Mouse (Mus musculus) neural tube, embryonic 14.5 days (tissue): Measurements from ENCODE around the gene Mtfr2. TPM values are rescaled to one million over a fixed set of nuclear protein-coding genes. Genes with fewer than 3 reads are reported as not detected.
A peak's percentile ranks its signal among the peaks of the same experiment; 100 is the strongest.

ENCODE experiments used
- ATAC-seq: fragments of 200-750 bp; cut with Nextera tagmentation; 2 replicates; pipeline ENCODE4 v1.8.0; 2017; ENCODE audit warnings: low read depth, mild to moderate bottlenecking, moderate TSS enrichment, moderate library complexity
- H3K27ac ChIP-seq: fragments of 300-500 bp; sonication (generic); 2 replicates; pipeline ENCODE4 v1.5.1; 2014; ENCODE audit warnings: low read depth, mild to moderate bottlenecking, control low read depth, low read length, moderate library complexity, mixed read lengths
- H3K27me3 ChIP-seq: fragments of 300-500 bp; sonication (generic); 2 replicates; pipeline ENCODE4 v1.6.1; 2014; ENCODE audit warnings: low read length; ENCODE audit not compliant: control insufficient read depth, insufficient read depth
- H3K36me3 ChIP-seq: fragments of 300-500 bp; sonication (generic); 2 replicates; pipeline ENCODE4 v1.6.1; 2014; ENCODE audit warnings: low read length, mixed read lengths; ENCODE audit not compliant: control insufficient read depth, insufficient read depth
- H3K4me1 ChIP-seq: fragments of 300-500 bp; sonication (generic); 2 replicates; pipeline ENCODE4 v1.6.1; 2014; ENCODE audit warnings: low read length; ENCODE audit not compliant: control insufficient read depth, insufficient read depth
- H3K4me2 ChIP-seq: fragments of 300-500 bp; sonication (generic); 2 replicates; pipeline ENCODE4 v1.6.1; 2014; ENCODE audit warnings: mild to moderate bottlenecking, low read depth, low read length, control low read depth
- H3K4me3 ChIP-seq: fragments of 300-500 bp; sonication (generic); 2 replicates; pipeline ENCODE4 v1.5.1; 2014; ENCODE audit warnings: low read depth, low read length, control low read depth, mixed read lengths
- H3K9ac ChIP-seq: fragments of 300-500 bp; sonication (generic); replicated peaks from 2 replicates; pipeline ENCODE4 v1.6.1; 2014; ENCODE audit warnings: low read depth, mild to moderate bottlenecking, control low read depth, low read length, mixed read lengths
- H3K9me3 ChIP-seq: fragments of 300-500 bp; sonication (generic); 2 replicates; pipeline ENCODE4 v1.6.1; 2016; ENCODE audit warnings: low read length; ENCODE audit not compliant: control insufficient read depth
- WGBS: fragments of 180-500 bp; shearing (Covaris S2); extraction: QIAGEN DNeasy Blood & Tissue Kit; methylation state at CpG from one replicate; pipeline ENCODE4 v1.1.7; 2014; 5-methylcytosine and 5-hydroxymethylcytosine counted together
- polyA plus RNA-seq: library from polyadenylated mRNA; unstranded; fragments of >200 nt; fragmentation: Nextera tagmentation; extraction: Ambion mirVana; gene quantifications from 2 replicates; pipeline ENCODE4 v1.2.1, GENCODE M21; 2014

Mtfr2 gene
- polyA plus RNA-seq, 1 experiment from 2014 or later, result 0.40 TPM

- Histone ChIP-seq H3K9ac (no peak overlapping the region), H3K4me1 (no peaks in the 10 kb centered on the region), H3K4me3 (no peak overlapping the region), H3K27me3 (no peaks in the 10 kb centered on the region), H3K9me3 (0 out of 2 replicates have a peak, but pooled peaks cover 3% of the 10 kb centered on the region), H3K36me3 (no peaks in the 10 kb centered on the region), H3K4me2 (no peak overlapping the region), H3K27ac (no peak overlapping the region)
- WGBS, result 84% methylated on average over 4 of the region's 4 CpGs
- peak; percentile 33; the same call in 1 of the 2 replicates for ATAC-seq
These were observed 15.0 kb downstream of the Mtfr2 start for GRCm38 (mm10) chr10:20362450-20363118.

- no peaks in the 10 kb centered on the region for H3K27me3 ChIP-seq
These were observed 24.5 kb downstream of the Mtfr2 start for GRCm38 (mm10) chr10:20372046-20372445.

GRCm38 (mm10) chr10:20377621-20378020 lies 30.1 kb downstream of the Mtfr2 start:
- Histone ChIP-seq H3K27ac (no peak overlapping the region), H3K4me1 (no peaks in the 10 kb centered on the region), H3K36me3 (no peaks in the 10 kb centered on the region), H3K9ac (no peak overlapping the region), H3K9me3 (no peaks in the 10 kb centered on the region), H3K27me3 (no peaks in the 10 kb centered on the region), H3K4me3 (no peak overlapping the region), H3K4me2 (no peak overlapping the region)
- no peak for ATAC-seq
- 93% methylated on average over 9 of the region's 9 CpGs for WGBS

More at GRCm38 (mm10) chr10:20372046-20372445, 24.5 kb downstream of the Mtfr2 start:
- Histone ChIP-seq H3K9ac (no peak overlapping the region), H3K27ac (no peak overlapping the region), H3K4me1 (no peaks in the 10 kb centered on the region), H3K4me3 (no peak overlapping the region), H3K36me3 (no peaks in the 10 kb centered on the region), H3K9me3 (0 out of 2 replicates have a peak, but pooled peaks cover 3% of the 10 kb centered on the region), H3K4me2 (no peak overlapping the region)
- ATAC-seq, result no peak
- 94% methylated on average over 5 of the region's 5 CpGs for WGBS

DNA sequence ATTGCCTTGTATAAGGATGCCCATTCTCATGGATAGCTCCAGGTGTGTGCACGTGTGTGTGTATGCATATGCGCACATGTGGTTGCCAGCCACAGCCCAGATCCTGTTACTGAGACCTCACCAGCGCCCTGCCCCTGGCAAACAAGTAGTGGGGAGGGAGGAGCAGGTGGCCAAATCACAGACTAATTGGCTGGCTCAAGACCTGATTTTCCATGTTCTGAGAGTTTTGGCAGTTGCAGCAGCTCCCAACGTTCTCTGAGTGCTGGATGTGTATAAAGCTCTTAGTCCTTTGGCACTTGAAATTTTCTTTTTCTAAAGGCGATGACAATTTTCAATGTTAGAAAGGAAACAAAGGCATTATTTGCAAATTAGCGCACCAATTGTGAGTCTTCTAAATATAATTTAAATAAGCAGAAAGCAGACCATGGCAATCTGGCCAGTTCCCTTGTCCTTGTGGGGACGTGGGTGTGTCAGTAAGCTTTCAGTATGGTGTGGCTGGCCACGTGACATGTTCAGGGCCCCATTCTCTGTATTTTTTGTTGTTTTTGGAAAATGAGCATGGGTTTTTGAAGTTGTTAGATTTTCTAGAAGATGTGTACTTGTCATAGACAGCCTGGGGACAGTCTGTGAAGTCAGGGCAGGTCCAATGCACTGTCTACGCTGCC lies 31.6 kb downstream of the Mtfr2 start:
- H3K36me3 ChIP-seq, result no peaks in the 10 kb centered on the region
- 88% methylated on average over 9 of the region's 9 CpGs for WGBS

GRCm38 (mm10) chr10:20380798-20381197 lies 33.2 kb downstream of the Mtfr2 start:
- Histone ChIP-seq H3K36me3 (no peaks in the 10 kb centered on the region), H3K9ac (no peak overlapping the region), H3K27ac (no peak overlapping the region), H3K9me3 (no peaks in the 10 kb centered on the region), H3K4me3 (no peak overlapping the region), H3K27me3 (no peaks in the 10 kb centered on the region), H3K4me2 (no peak overlapping the region), H3K4me1 (no peaks in the 10 kb centered on the region)
- no peak for ATAC-seq
- WGBS, result 86% methylated on average over 3 of the region's 3 CpGs

More for the DNA sequence above, 31.6 kb downstream of the Mtfr2 start:
- Histone ChIP-seq H3K27me3 (no peaks in the 10 kb centered on the region), H3K27ac (no peak overlapping the region), H3K9me3 (no peaks in the 10 kb centered on the region), H3K4me3 (no peak overlapping the region), H3K9ac (no peak overlapping the region), H3K4me1 (no peaks in the 10 kb centered on the region), H3K4me2 (no peak overlapping the region)
- no peak for ATAC-seq

DNA sequence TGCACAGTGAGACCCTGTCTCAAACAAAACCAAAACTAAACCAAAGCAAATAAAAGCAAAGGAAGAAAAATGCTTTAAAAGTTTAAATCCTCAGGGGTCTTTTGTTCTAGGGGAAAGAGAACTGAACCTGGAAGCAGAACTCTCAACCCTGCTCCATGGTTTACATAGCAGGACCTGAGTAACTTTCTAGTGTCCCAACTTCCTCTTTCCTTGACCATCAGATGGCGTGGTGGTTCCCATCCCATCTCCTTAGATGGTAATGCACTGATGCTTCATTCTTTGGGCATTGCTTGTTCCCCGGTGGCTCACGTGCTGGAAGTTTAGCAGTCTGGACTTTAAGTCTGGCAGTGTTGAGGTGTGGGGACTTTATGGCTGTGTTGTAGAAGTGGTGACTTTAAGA lies 33.8 kb downstream of the Mtfr2 start:
- 89% methylated on average over 3 of the region's 3 CpGs for WGBS
- no peak for ATAC-seq
- no peak overlapping the region for H3K4me3 ChIP-seq
- H3K9ac ChIP-seq, result no peak overlapping the region
- H3K4me1 ChIP-seq, result no peaks in the 10 kb centered on the region
- no peak overlapping the region for H3K4me2 ChIP-seq
- no peaks in the 10 kb centered on the region for H3K9me3 ChIP-seq
- no peak overlapping the region for H3K27ac ChIP-seq
- H3K36me3 ChIP-seq, result no peaks in the 10 kb centered on the region
- no peaks in the 10 kb centered on the region for H3K27me3 ChIP-seq

DNA sequence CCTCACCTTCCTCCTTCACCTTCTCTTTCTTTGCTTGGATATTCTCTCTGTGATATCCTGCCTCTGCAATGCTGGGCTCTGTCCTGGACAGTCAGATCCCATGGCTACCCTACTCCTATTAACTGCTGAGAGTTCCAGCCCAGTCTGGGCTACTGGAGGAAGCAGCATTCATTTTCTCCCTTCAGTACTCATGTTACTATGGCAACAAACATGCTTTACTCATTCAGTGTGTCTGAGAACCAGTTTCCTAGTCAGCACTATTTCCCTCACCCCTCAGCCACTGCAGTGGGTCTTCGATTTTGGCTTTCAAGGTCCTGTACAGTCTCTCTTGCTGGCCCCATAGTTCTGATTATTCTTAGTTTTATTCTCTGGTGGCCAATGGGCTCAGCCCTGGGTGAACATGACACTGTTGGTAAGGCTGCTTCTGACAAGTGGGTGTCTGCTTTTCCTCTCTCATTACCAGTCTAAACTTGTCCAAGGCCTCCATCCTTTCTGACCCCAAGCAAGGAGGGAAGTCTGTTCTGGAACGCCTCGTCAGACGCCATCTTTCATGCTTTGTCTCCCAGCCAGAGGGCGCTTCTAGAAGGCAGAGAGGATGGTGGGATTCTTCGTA lies 35.3 kb downstream of the Mtfr2 start:
- Histone ChIP-seq H3K4me1 (no peaks in the 10 kb centered on the region), H3K4me3 (no peak overlapping the region), H3K4me2 (no peak overlapping the region), H3K9ac (no peak overlapping the region), H3K27ac (no peak overlapping the region), H3K27me3 (no peaks in the 10 kb centered on the region), H3K36me3 (no peaks in the 10 kb centered on the region), H3K9me3 (no peaks in the 10 kb centered on the region)
- ATAC-seq, result peak; percentile 82
- WGBS, result 75% methylated on average over 6 of the region's 6 CpGs

- H3K27me3 ChIP-seq, result no peaks in the 10 kb centered on the region
- H3K27ac ChIP-seq, result no peak overlapping the region
- no peak overlapping the region for H3K9ac ChIP-seq
- H3K4me1 ChIP-seq, result no peaks in the 10 kb centered on the region
- H3K9me3 ChIP-seq, result no peaks in the 10 kb centered on the region
- no peak for ATAC-seq
- no peak overlapping the region for H3K4me2 ChIP-seq
- H3K36me3 ChIP-seq, result no peaks in the 10 kb centered on the region
- whole genome bisulfite sequencing, result 67% methylated on average over 3 of the region's 3 CpGs
- H3K4me3 ChIP-seq, result no peak overlapping the region
These were observed 43.0 kb downstream of the Mtfr2 start for GRCm38 (mm10) chr10:20390568-20390967.

DNA sequence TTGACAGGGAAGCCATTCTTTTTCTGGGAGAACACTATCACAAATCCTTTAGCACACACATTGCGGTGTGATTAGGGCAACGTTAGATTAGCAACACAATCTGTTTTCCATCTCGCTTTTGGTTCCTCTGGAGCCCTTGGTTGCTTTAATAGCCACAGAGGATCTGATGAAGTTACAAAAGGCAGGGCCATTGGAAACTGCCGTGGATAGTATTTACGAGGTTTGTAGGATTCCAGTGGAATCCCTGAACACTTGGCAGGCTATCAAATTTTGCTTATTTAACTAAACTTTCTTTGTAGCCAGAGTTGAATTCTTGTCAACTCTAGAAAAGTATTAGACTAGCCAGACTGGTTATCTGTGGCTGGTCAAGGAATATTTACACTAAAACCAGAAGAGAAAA lies 47.2 kb downstream of the Mtfr2 start:
- no peaks in the 10 kb centered on the region for H3K4me1 ChIP-seq
- ATAC-seq, result no peak
- no peak overlapping the region for H3K4me2 ChIP-seq
- no peak overlapping the region for H3K4me3 ChIP-seq
- H3K27ac ChIP-seq, result no peak overlapping the region
- no peaks in the 10 kb centered on the region for H3K36me3 ChIP-seq
- 75% methylated on average over 5 of the region's 5 CpGs for WGBS
- no peaks in the 10 kb centered on the region for H3K27me3 ChIP-seq
- no peak overlapping the region for H3K9ac ChIP-seq
- H3K9me3 ChIP-seq, result no peaks in the 10 kb centered on the region
